Mouse (Mus musculus) myocyte (in vitro differentiated cells): ENCODE results near the gene Extl2.

Source experiments
- CEBPB ChIP-seq: IDR thresholded peaks from 2 replicates; pipeline ENCODE4 v1.6.1; 2011; ENCODE audit warnings: mild to moderate bottlenecking, moderate library complexity; ENCODE audit not compliant: poor library complexity, insufficient read depth, severe bottlenecking
- E2F4 ChIP-seq: IDR thresholded peaks from one replicate; pipeline ENCODE4 v1.6.1; 2011; ENCODE audit warnings: mild to moderate bottlenecking, control low read depth, moderate library complexity; ENCODE audit not compliant: insufficient read depth
- MAX ChIP-seq: IDR thresholded peaks from one replicate; pipeline ENCODE4 v1.6.1; 2011; ENCODE audit warnings: low read depth, mild to moderate bottlenecking, control low read depth
- MYOD1 ChIP-seq, 3 experiments: IDR thresholded peaks; one replicate each; pipeline ENCODE4 v1.6.1; 2011; ENCODE audit warnings: control low read depth in 2 of 3, low read depth in 2 of 3, mild to moderate bottlenecking in 2 of 3, moderate library complexity in 1 of 3; ENCODE audit not compliant: insufficient read length in 2 of 3, control insufficient read depth in 1 of 3
- MYOG ChIP-seq, 3 experiments: IDR thresholded peaks; one replicate each; pipeline ENCODE4 v1.6.1; 2011; ENCODE audit warnings: control low read depth in 2 of 3, low read depth in 2 of 3, mild to moderate bottlenecking in 2 of 3; ENCODE audit not compliant: insufficient read length in 2 of 3, control insufficient read depth in 1 of 3, insufficient read depth in 1 of 3
- POLR2A ChIP-seq: IDR thresholded peaks from one replicate; pipeline ENCODE4 v1.6.1; 2011; ENCODE audit warnings: low read depth, mild to moderate bottlenecking, control low read depth, moderate library complexity; ENCODE audit not compliant: insufficient read length
- POLR2AphosphoS2 ChIP-seq: IDR thresholded peaks from one replicate; pipeline ENCODE4 v1.6.1; 2011; ENCODE audit warnings: low read depth, control low read depth; ENCODE audit not compliant: insufficient read length
- REST ChIP-seq: IDR thresholded peaks from one replicate; pipeline ENCODE4 v1.6.1; 2011; ENCODE audit warnings: mild to moderate bottlenecking, control low read depth, moderate library complexity; ENCODE audit not compliant: insufficient read depth, insufficient read length
- SRF ChIP-seq: IDR thresholded peaks from one replicate; pipeline ENCODE4 v1.6.1; 2011; ENCODE audit warnings: low read depth; ENCODE audit not compliant: control insufficient read depth, insufficient read length
- TCF12 ChIP-seq: IDR thresholded peaks from one replicate; pipeline ENCODE4 v1.6.1; 2011; ENCODE audit warnings: mild to moderate bottlenecking, control low read depth; ENCODE audit not compliant: poor library complexity, insufficient read depth, severe bottlenecking
- TCF3 ChIP-seq: IDR thresholded peaks from one replicate; pipeline ENCODE4 v1.6.1; 2011; ENCODE audit warnings: low read depth, control low read depth; ENCODE audit not compliant: insufficient read length
- USF1 ChIP-seq: IDR thresholded peaks from one replicate; pipeline ENCODE4 v1.6.1; 2011; ENCODE audit warnings: low read depth, mild to moderate bottlenecking, control low read depth, moderate library complexity

DNA sequence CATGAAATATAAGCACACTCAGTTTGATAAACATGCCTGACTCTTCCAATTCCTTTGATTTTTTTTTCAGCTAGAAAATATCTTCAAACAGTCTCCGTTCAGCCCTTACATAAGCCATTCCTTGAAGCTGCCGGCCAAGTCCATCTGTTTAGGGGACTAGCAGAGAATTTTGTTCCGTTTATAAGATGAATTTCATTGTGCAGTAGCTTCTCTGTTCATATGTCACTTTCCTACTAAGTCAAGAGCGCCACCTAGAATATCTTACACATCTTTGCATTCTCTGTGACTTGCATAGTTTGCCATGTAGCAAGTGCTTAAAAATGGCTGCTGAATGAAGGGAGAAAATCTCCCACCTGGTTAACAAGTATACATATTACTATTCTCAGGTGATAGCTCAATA is 71.2 kb downstream of the Extl2 start:
- TF ChIP-seq TCF12 = no peak
- TF ChIP-seq MAX = no peak
- TF ChIP-seq MYOD1 (IDR thresholded peaks at IDR 0.05; ENCODE audit: control insufficient read depth in 1 of 3, insufficient read length in 2 of 3, low read depth in 2 of 3) = no peak
- TF ChIP-seq E2F4 = no peak
- no peak for TF ChIP-seq POLR2A
- no peak for TF ChIP-seq POLR2AphosphoS2
- no peak for TF ChIP-seq USF1
- no peak for TF ChIP-seq CEBPB
- TF ChIP-seq REST = no peak
- TF ChIP-seq TCF3 = no peak
- no peak for TF ChIP-seq SRF
- no peak for TF ChIP-seq MYOG (IDR thresholded peaks at IDR 0.05; ENCODE audit: control insufficient read depth in 1 of 3, insufficient read depth in 1 of 3, insufficient read length in 2 of 3, low read depth in 2 of 3)
